Mouse (Mus musculus): Measurements from ENCODE around the gene Spata18. TPM values are rescaled to one million over a fixed set of nuclear protein-coding genes. Genes with fewer than 3 reads are reported as not detected.

Gene Spata18
- polyA plus RNA-seq, 1 experiment from 2014 or later: 2.8 TPM

GRCm38 (mm10) chr5:73667877-73668276 lies 16.7 kb downstream of the Spata18 start:
- Histone ChIP-seq H3K36me3 (no peaks in the 10 kb centered on the region), H3K4me3 (no peak overlapping the region), H3K9ac (no peak overlapping the region), H3K27ac (no peak overlapping the region), H3K4me2 (no peak overlapping the region), H3K9me3 (no peaks in the 10 kb centered on the region), H3K27me3 (no peaks in the 10 kb centered on the region; the same call in 1 of the 2 replicates), H3K4me1 (no peaks in the 10 kb centered on the region)
- WGBS: 80% methylated on average over 2 of the region's 2 CpGs
- no peak for ATAC-seq (ENCODE audit: borderline replicate concordance, extremely low read depth, low FRiP score, low TSS enrichment)

DNA sequence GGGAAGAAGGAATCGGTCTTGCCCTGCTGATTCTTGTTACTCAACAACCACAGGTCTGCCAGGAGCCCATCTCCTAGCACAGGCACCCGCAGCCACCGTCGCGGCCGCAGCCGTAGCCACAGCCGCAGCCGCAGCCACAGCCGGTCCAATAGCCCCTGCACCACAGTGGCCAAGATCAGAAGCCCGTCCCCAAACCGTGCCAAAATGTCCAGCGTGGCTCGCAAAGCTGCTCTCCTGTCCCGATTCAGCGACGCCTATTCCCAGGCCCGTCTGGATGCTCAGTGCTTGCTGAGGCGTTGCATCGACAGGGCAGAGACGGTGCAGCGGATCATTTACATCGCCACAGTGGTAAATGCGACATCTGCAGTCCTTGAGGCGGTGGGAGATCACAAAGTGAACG lies 18.2 kb downstream of the Spata18 start:
- Histone ChIP-seq H3K27ac (no peak overlapping the region), H3K9ac (no peak overlapping the region), H3K36me3 (no peaks in the 10 kb centered on the region), H3K4me2 (no peak overlapping the region), H3K4me1 (no peaks in the 10 kb centered on the region), H3K27me3 (no peaks in the 10 kb centered on the region; the same call in 1 of the 2 replicates), H3K9me3 (no peaks in the 10 kb centered on the region), H3K4me3 (no peak overlapping the region)
- no peak for ATAC-seq (ENCODE audit: borderline replicate concordance, extremely low read depth, low FRiP score, low TSS enrichment)
- WGBS: 47% methylated on average over 26 of the region's 26 CpGs

DNA sequence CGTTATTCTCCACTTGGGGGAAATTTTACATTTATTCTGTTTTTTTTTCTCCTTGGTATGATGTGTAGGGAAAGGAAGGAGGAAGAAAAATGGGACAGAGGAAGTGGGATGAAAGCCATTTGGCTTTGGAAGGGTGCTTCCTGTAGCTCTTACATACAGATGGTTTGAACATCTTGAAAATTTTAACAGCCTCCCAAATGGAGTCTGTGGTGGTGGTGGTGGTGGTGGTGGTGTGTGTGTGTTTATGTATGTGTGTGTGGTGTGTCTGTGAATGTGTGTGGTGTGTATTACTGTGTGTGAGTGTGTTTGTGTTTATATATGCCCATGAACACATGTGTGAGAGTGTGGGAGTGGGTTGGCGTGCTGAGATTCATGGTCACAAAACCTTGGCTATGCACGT lies 24.4 kb downstream of the Spata18 start:
- Histone ChIP-seq H3K4me3 (no peak overlapping the region), H3K9me3 (no peaks in the 10 kb centered on the region), H3K4me2 (no peak overlapping the region), H3K4me1 (no peaks in the 10 kb centered on the region), H3K36me3 (no peaks in the 10 kb centered on the region), H3K27ac (no peak overlapping the region), H3K9ac (no peak overlapping the region), H3K27me3 (no peaks in the 10 kb centered on the region; the same call in 1 of the 2 replicates)
- 66% methylated on average over 3 of the region's 3 CpGs for WGBS
- ATAC-seq (ENCODE audit: borderline replicate concordance, extremely low read depth, low FRiP score, low TSS enrichment): no peak

DNA sequence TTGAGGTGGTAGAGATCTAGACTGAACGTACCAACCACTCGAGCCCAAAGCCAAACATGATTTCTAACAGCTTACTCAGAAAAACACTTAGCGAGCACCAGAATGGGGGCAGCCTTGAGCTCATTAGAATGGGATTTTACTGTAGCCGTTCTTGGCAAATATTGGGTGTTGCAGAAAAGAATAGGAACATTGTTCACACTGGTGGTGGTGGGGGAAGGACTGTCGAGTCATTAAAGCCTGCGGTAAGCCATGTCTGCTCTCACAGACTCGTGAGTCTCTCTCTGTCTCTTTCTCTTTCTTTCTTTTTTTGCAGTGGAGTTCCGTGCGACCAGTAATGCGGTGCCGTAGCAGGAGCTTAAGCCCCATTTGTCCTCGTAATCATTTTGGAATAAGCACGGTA lies 25.4 kb downstream of the Spata18 start:
- H3K4me1 ChIP-seq: no peaks in the 10 kb centered on the region
- no peaks in the 10 kb centered on the region for H3K9me3 ChIP-seq
- H3K27ac ChIP-seq: no peak overlapping the region
- H3K4me2 ChIP-seq: peak overlapping the region; percentile 23; the same call in 1 of the 2 replicates
- H3K36me3 ChIP-seq: no peaks in the 10 kb centered on the region
- no peaks in the 10 kb centered on the region; the same call in 1 of the 2 replicates for H3K27me3 ChIP-seq
- H3K9ac ChIP-seq: no peak overlapping the region
- H3K4me3 ChIP-seq: peak overlapping the region; percentile 13
- ATAC-seq (ENCODE audit: borderline replicate concordance, extremely low read depth, low FRiP score, low TSS enrichment): no peak
- WGBS: 54% methylated on average over 13 of the region's 13 CpGs

- 78% methylated on average over 6 of the region's 6 CpGs for WGBS
Observed at GRCm38 (mm10) chr5:73683221-73683620, 32.0 kb downstream of the Spata18 start.

DNA sequence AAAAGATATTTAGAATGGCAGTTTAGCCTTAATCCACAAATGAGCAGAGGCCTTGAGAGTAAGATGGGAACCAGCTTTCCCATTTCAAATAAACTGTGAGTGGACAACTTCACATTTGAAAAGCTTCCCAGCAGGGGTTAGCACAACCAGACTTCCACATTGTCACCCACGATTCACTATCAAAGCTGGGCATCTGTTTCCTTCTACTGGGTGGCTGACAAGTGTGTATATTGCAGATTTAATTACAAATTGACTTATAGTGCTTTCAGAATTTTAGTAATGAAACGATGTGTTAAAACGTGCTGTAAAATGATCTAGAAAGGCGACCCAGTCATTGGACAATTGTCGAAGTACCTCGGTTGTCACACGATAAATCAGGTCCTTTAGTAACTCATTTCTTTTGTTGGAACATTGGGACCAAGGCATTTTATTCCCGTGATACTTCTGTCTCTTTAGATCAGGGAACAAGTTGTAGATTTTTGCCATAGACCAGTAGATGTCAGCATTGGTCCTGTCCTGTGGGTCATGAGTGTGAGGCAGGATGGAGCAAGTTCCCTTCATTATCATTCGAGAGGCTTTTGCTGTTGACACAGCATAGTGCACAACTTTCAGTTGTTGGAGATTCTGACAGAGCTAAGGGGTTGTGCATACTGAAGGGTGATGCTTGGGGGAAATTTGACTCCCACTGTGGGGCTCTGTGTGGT lies 32.7 kb downstream of the Spata18 start:
- no peak overlapping the region for H3K27ac ChIP-seq
- H3K9ac ChIP-seq: no peak overlapping the region
- no peak for ATAC-seq (ENCODE audit: borderline replicate concordance, extremely low read depth, low FRiP score, low TSS enrichment)
- H3K27me3 ChIP-seq: no peaks in the 10 kb centered on the region
- H3K4me3 ChIP-seq: no peak overlapping the region
- 47% methylated on average over 9 of the region's 9 CpGs for WGBS
- no peaks in the 10 kb centered on the region for H3K9me3 ChIP-seq
- H3K4me2 ChIP-seq: no peak overlapping the region
- no peaks in the 10 kb centered on the region for H3K36me3 ChIP-seq
- H3K4me1 ChIP-seq: no peaks in the 10 kb centered on the region

More at GRCm38 (mm10) chr5:73683221-73683620, 32.0 kb downstream of the Spata18 start:
- ATAC-seq (ENCODE audit: borderline replicate concordance, extremely low read depth, low FRiP score, low TSS enrichment): no peak
- H3K36me3 ChIP-seq: no peaks in the 10 kb centered on the region
- no peak overlapping the region for H3K4me2 ChIP-seq
- no peaks in the 10 kb centered on the region for H3K9me3 ChIP-seq
- no peak overlapping the region for H3K9ac ChIP-seq
- no peak overlapping the region for H3K27ac ChIP-seq
- H3K4me3 ChIP-seq: no peak overlapping the region
- H3K27me3 ChIP-seq: no peaks in the 10 kb centered on the region
- no peaks in the 10 kb centered on the region for H3K4me1 ChIP-seq

- Histone ChIP-seq H3K27ac (no peak overlapping the region), H3K4me3 (no peak overlapping the region)
Observed at GRCm38 (mm10) chr5:73686149-73686548, 35.0 kb downstream of the Spata18 start.

GRCm38 (mm10) chr5:73688576-73688975 lies 37.4 kb downstream of the Spata18 start:
- Histone ChIP-seq H3K27me3 (0 out of 2 replicates have a peak, but pooled peaks cover 4% of the 10 kb centered on the region), H3K36me3 (no peaks in the 10 kb centered on the region), H3K9me3 (no peaks in the 10 kb centered on the region), H3K4me2 (no peak overlapping the region), H3K4me3 (no peak overlapping the region), H3K9ac (no peak overlapping the region), H3K4me1 (peaks cover 2% of the 10 kb centered on the region; the same call in 1 of the 2 replicates), H3K27ac (no peak overlapping the region)
- no peak for ATAC-seq (ENCODE audit: borderline replicate concordance, extremely low read depth, low FRiP score, low TSS enrichment)
- 72% methylated on average over 1 of the region's 1 CpGs for WGBS

More at GRCm38 (mm10) chr5:73686149-73686548, 35.0 kb downstream of the Spata18 start:
- 0 out of 2 replicates have a peak, but pooled peaks cover 2% of the 10 kb centered on the region for H3K27me3 ChIP-seq
- H3K4me1 ChIP-seq: peaks cover 2% of the 10 kb centered on the region; the same call in 1 of the 2 replicates
- H3K4me2 ChIP-seq: no peak overlapping the region
- 9% methylated on average over 4 of the region's 4 CpGs for WGBS
- no peaks in the 10 kb centered on the region for H3K36me3 ChIP-seq
- no peak overlapping the region for H3K9ac ChIP-seq
- ATAC-seq (ENCODE audit: borderline replicate concordance, extremely low read depth, low FRiP score, low TSS enrichment): no peak; the same call in 1 of the 2 replicates
- H3K9me3 ChIP-seq: no peaks in the 10 kb centered on the region

DNA sequence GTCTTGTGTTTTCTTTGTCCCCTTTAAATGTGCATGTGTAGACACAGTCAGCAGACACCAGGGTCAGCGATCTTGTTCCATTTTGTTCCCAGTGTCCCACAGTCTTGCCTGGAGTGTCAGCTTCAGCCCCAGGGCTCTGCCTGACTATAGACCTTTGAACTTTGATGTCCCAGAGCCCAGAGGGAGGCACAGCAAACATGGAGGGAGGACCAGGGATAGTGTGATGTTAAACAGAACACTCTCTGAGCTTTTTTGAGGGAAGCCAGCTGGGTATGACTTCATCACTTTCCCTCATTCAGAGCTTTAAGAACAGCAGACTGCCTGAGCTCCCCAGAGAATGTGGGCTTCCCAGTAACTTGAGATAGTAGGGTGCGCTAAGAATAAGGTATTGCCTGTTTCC lies 39.0 kb downstream of the Spata18 start:
- Histone ChIP-seq H3K36me3 (no peaks in the 10 kb centered on the region), H3K9me3 (no peaks in the 10 kb centered on the region), H3K9ac (no peak overlapping the region), H3K27me3 (0 out of 2 replicates have a peak, but pooled peaks cover 4% of the 10 kb centered on the region), H3K4me3 (no peak overlapping the region), H3K27ac (no peak overlapping the region), H3K4me1 (peaks cover 2% of the 10 kb centered on the region; the same call in 1 of the 2 replicates), H3K4me2 (no peak overlapping the region)
- 56% methylated on average over 2 of the region's 2 CpGs for WGBS
- ATAC-seq (ENCODE audit: borderline replicate concordance, extremely low read depth, low FRiP score, low TSS enrichment): no peak

DNA sequence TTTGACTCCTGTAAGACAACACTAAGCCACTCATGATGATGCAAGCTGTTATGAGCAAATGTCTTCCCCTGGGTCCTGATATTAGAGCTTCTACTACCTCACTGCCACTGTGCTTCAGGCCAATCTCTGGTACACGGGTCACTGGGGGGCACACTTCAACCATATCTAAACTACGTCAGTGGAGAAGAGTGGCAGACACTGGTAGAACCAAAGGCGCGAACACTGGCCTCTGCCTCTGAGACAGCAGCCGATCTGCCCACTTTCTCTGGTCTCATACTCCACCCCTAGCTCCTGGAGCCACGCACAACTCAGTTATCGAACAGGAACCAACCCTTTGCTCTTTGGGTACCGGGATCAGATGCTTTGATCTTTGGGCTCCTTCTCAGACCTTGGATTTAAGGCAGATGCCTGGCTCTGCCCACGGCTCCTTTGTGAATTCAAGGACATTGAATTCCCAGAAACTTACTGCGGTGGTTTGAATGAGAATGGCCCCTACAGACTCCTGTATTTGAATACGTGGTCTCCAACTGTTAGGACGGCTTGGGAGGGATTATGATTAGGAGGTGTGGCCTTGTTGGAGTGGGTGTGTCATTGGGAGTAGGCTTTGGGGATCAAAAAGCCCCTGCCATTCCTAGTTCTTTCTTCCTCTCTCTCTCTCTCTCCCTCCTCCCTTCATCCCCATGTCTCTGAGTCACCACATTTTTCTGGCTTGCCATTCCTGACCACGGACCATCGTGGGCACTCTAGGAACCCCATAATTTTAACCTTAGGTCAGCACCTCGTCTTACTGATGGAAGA lies 40.7 kb downstream of the Spata18 start:
- ATAC-seq (ENCODE audit: borderline replicate concordance, extremely low read depth, low FRiP score, low TSS enrichment): no peak
- Histone ChIP-seq H3K4me2 (no peak overlapping the region), H3K4me1 (peaks cover 2% of the 10 kb centered on the region; the same call in 1 of the 2 replicates), H3K27ac (no peak overlapping the region), H3K9ac (no peak overlapping the region), H3K27me3 (0 out of 2 replicates have a peak, but pooled peaks cover 4% of the 10 kb centered on the region), H3K36me3 (no peaks in the 10 kb centered on the region), H3K9me3 (no peaks in the 10 kb centered on the region), H3K4me3 (no peak overlapping the region)
- WGBS: 54% methylated on average over 15 of the region's 15 CpGs

DNA sequence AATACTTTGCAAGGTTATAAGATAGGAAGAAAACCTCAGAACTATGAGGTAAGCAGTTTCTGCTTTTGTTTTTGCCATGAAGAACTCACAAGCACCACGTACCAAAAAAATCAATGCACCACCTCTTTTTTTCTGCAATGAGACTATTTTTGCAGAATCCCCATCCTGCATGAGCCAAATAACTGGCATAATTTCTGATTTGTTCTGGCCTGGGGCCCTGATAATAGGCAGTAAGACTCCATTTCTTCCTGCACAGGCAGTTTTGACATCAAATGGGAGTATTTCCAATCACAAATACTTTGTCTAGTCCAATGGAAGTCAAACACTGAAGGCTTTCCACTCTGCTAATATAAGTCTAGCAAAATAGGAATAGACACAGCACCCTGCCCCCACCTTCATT lies 42.6 kb downstream of the Spata18 start:
- Histone ChIP-seq H3K36me3 (no peaks in the 10 kb centered on the region), H3K9ac (no peak overlapping the region), H3K4me3 (no peak overlapping the region), H3K27me3 (0 out of 2 replicates have a peak, but pooled peaks cover 4% of the 10 kb centered on the region), H3K27ac (no peak overlapping the region), H3K4me1 (peaks cover 2% of the 10 kb centered on the region; the same call in 1 of the 2 replicates), H3K9me3 (no peaks in the 10 kb centered on the region), H3K4me2 (no peak overlapping the region)
- no peak for ATAC-seq (ENCODE audit: borderline replicate concordance, extremely low read depth, low FRiP score, low TSS enrichment)
- WGBS: 61% methylated on average over 1 of the region's 1 CpGs

Measured in lung, embryonic 15.5 days (tissue).